Mouse (Mus musculus): Measurements from ENCODE around the gene Ugt1a6a.

Ugt1a6a gene

DNA sequence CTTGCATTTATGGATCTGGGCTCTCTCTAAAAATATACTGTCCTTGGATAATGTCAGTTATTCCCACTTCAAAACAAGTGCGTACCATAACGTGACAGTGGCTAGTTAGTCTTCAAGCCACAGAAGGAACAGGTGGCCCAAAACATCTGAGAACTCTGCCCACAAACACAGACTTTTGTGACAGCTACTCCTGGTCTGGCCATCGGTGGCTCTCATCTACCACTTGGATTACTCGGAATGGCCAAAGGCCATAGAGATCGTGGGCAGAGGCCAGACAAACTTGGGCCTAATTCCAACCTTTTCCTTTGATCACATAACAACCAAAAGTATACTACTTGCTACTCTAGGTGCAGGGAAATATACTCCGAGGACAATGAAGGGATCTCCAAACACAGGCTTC is 133.5 kb downstream of the Ugt1a6a start:
- DNase-seq (ENCODE audit: low spot score): no peak

All from adipocyte (in vitro differentiated cells).